Mouse (Mus musculus): Measurements from ENCODE around the gene Pih1d2. TPM values are rescaled to one million over a fixed set of nuclear protein-coding genes. Genes with fewer than 3 reads are reported as not detected.

Pih1d2 gene
- polyA plus RNA-seq, 1 experiment from 2014 or later = 5.8 TPM

Other genes with a start within 250 kb of the Pih1d2 start
- 0.23 TPM in 1 of 2 replicates, not detected in the other for gene Plet1, start 122.8 kb upstream of the Pih1d2 start, polyA plus RNA-seq (2015; fragmentation: Nextera tagmentation; extraction: Ambion mirVana)
- gene Pts, start 88.6 kb upstream of the Pih1d2 start, polyA plus RNA-seq (2015; fragmentation: Nextera tagmentation; extraction: Ambion mirVana) = 89.4 and 93.4 TPM in 2 replicates
- 12.6 and 16.5 TPM in 2 replicates for gene Il18, start 62.5 kb upstream of the Pih1d2 start, polyA plus RNA-seq (2015; fragmentation: Nextera tagmentation; extraction: Ambion mirVana)
- gene Bco2, start 62.1 kb upstream of the Pih1d2 start, polyA plus RNA-seq (2015; fragmentation: Nextera tagmentation; extraction: Ambion mirVana) = 0.36 and 0.43 TPM in 2 replicates
- gene Tex12, start 56.0 kb upstream of the Pih1d2 start, polyA plus RNA-seq (2015; fragmentation: Nextera tagmentation; extraction: Ambion mirVana) = 0.19 and 0.31 TPM in 2 replicates
- 197 and 209 TPM in 2 replicates for gene Sdhd, start 13.5 kb upstream of the Pih1d2 start, polyA plus RNA-seq (2015; fragmentation: Nextera tagmentation; extraction: Ambion mirVana)
- 328 and 352 TPM in 2 replicates for gene Timm8b, start 13.4 kb upstream of the Pih1d2 start, polyA plus RNA-seq (2015; fragmentation: Nextera tagmentation; extraction: Ambion mirVana)
- gene Nkapd1, start 143 bp downstream of the Pih1d2 start, polyA plus RNA-seq (2015; fragmentation: Nextera tagmentation; extraction: Ambion mirVana) = 22.8 and 23.3 TPM in 2 replicates
- 41.4 and 43.9 TPM in 2 replicates for gene Dlat, start 42.5 kb downstream of the Pih1d2 start, polyA plus RNA-seq (2015; fragmentation: Nextera tagmentation; extraction: Ambion mirVana)
- gene Dixdc1, start 122.2 kb downstream of the Pih1d2 start, polyA plus RNA-seq (2015; fragmentation: Nextera tagmentation; extraction: Ambion mirVana) = 24.7 and 26.9 TPM in 2 replicates
- 1.4 and 1.5 TPM in 2 replicates for gene 2310030G06Rik, start 129.2 kb downstream of the Pih1d2 start, polyA plus RNA-seq (2015; fragmentation: Nextera tagmentation; extraction: Ambion mirVana)
- gene Cryab, start 134.0 kb downstream of the Pih1d2 start, polyA plus RNA-seq (2015; fragmentation: Nextera tagmentation; extraction: Ambion mirVana) = 13.1 and 14.1 TPM in 2 replicates
- gene Hspb2, start 135.0 kb downstream of the Pih1d2 start, polyA plus RNA-seq (2015; fragmentation: Nextera tagmentation; extraction: Ambion mirVana) = 1.4 TPM in 1 of 2 replicates, not detected in the other
- 10.9 and 11.0 TPM in 2 replicates for gene Fdxacb1, start 150.9 kb downstream of the Pih1d2 start, polyA plus RNA-seq (2015; fragmentation: Nextera tagmentation; extraction: Ambion mirVana)
- 48.3 and 50.3 TPM in 2 replicates for gene Alg9, start 157.7 kb downstream of the Pih1d2 start, polyA plus RNA-seq (2015; fragmentation: Nextera tagmentation; extraction: Ambion mirVana)
- gene 1110032A03Rik, start 158.2 kb downstream of the Pih1d2 start, polyA plus RNA-seq (2015; fragmentation: Nextera tagmentation; extraction: Ambion mirVana) = 46.5 and 55.9 TPM in 2 replicates
- gene Ppp2r1b, start 228.0 kb downstream of the Pih1d2 start, polyA plus RNA-seq (2015; fragmentation: Nextera tagmentation; extraction: Ambion mirVana) = 89.6 and 95.9 TPM in 2 replicates

Data from forebrain, embryonic 15.5 days (tissue).